Mouse (Mus musculus): Measurements from ENCODE around the gene Errfi1. TPM values are rescaled to one million over a fixed set of nuclear protein-coding genes. Genes with fewer than 3 reads are reported as not detected.
A peak's percentile ranks its signal among the peaks of the same experiment; 100 is the strongest.

The Errfi1 gene
- 32.1 and 32.8 TPM in 2 replicates for polyA plus RNA-seq (2015; fragmentation: Nextera tagmentation; extraction: Ambion mirVana)

GRCm38 (mm10) chr4:150853680-150854461 lies at the start of gene Errfi1:
TSS of gene Errfi1 (plus strand) at chr4:150853919.
- ATAC-seq (ENCODE audit: insufficient number of reproducible peaks, low FRiP score, low TSS enrichment, low read depth), result no peak
- peak within 1 kb of the TSS; percentile 91 for H3K4me3 ChIP-seq (replicated peaks)
- peak within 1 kb of the TSS; percentile 99 for H3K27ac ChIP-seq (replicated peaks)
- H3K36me3 ChIP-seq, result no peaks in the 10 kb centered on the region
- WGBS, result 51% methylated on average over 13 of the region's 13 CpGs
- peaks cover 10% of the 10 kb centered on the region for H3K4me1 ChIP-seq
- no peaks in the 10 kb centered on the region for H3K27me3 ChIP-seq
- H3K4me2 ChIP-seq (replicated peaks), result peak within 1 kb of the TSS; percentile 75
- H3K9me3 ChIP-seq (replicated peaks), result no peaks in the 10 kb centered on the region
- H3K9ac ChIP-seq, result peak within 1 kb of the TSS; percentile 98

DNA sequence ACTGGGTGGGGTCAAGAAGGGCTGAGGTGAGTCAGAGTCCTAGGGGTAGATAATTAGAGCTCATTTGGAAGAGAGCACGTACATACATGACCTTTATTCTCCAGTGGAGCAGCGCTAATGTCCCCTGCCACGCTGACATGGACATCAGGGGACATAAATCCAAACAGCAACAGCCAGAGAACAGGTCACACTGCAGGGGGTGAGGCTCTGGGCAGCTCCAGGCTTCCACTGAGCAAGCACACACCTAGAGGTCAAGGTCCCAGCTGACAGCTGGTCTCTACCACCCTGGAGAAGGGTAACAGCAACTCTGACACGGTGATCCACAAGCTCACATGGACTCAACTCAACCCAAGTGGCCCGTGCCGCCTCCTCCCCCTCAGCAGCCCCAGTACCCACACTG lies 49.5 kb upstream of the Errfi1 start:
- Histone ChIP-seq H3K4me2 (replicated peaks) (no peak overlapping the region), H3K4me1 (peaks cover 29% of the 10 kb centered on the region), H3K27ac (replicated peaks) (no peak overlapping the region), H3K4me3 (replicated peaks) (no peak overlapping the region), H3K9me3 (replicated peaks) (no peaks in the 10 kb centered on the region), H3K9ac (no peak overlapping the region), H3K36me3 (no peaks in the 10 kb centered on the region), H3K27me3 (no peaks in the 10 kb centered on the region)
- WGBS, result 81% methylated on average over 6 of the region's 6 CpGs
- ATAC-seq (ENCODE audit: insufficient number of reproducible peaks, low FRiP score, low TSS enrichment, low read depth), result no peak

DNA sequence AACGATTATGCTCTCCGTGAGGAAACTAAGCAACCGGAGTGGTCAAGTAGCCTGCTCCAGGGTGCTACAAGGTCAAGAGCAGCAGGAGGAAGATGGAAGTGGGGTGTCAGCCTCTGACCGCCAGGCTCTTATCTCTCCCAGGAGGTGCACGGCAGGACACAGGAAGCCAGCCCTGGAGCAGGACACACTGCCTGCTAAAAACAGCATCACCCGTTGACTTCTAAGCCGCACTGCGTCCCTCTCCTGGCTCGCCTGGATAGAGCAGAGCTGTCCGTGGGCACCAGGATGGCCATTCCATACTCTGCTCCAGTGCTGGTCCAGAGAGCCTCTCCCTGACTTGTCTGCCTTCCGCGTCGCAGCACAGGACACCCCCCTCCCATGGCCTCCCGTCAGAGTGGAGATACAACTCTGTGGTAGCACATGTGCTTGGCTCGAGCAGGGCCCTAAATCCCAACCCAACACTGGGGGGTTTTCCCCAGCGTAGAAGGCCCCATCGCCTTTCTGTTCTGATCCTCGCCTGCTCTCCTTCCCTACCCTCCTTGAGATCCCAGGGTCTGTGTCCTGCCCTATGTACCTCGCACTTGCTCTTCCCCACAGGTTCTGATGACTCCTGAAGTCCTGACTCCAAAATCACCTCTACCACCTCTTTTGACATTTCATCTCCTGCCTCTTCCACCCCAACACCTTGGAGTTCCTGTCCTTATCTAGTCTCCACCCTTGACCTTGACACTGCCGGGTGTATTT lies 45.8 kb upstream of the Errfi1 start:
- no peak overlapping the region for H3K27ac ChIP-seq (replicated peaks)
- no peak overlapping the region for H3K4me3 ChIP-seq (replicated peaks)
- H3K27me3 ChIP-seq, result no peaks in the 10 kb centered on the region
- no peak for ATAC-seq (ENCODE audit: insufficient number of reproducible peaks, low FRiP score, low TSS enrichment, low read depth)
- no peaks in the 10 kb centered on the region for H3K9me3 ChIP-seq (replicated peaks)
- WGBS, result 77% methylated on average over 20 of the region's 20 CpGs
- H3K4me1 ChIP-seq, result peaks cover 24% of the 10 kb centered on the region
- no peaks in the 10 kb centered on the region for H3K36me3 ChIP-seq
- H3K9ac ChIP-seq, result no peak overlapping the region
- no peak overlapping the region for H3K4me2 ChIP-seq (replicated peaks)

- Histone ChIP-seq H3K27ac (replicated peaks) (no peak overlapping the region), H3K9ac (no peak overlapping the region), H3K4me2 (replicated peaks) (no peak overlapping the region), H3K27me3 (no peaks in the 10 kb centered on the region), H3K4me3 (replicated peaks) (no peak overlapping the region), H3K9me3 (replicated peaks) (no peaks in the 10 kb centered on the region), H3K36me3 (no peaks in the 10 kb centered on the region), H3K4me1 (peaks cover 24% of the 10 kb centered on the region)
- ATAC-seq (ENCODE audit: insufficient number of reproducible peaks, low FRiP score, low TSS enrichment, low read depth), result no peak
- WGBS, result 59% methylated on average over 12 of the region's 12 CpGs
Observed at GRCm38 (mm10) chr4:150808471-150808847, 45.3 kb upstream of the Errfi1 start.

DNA sequence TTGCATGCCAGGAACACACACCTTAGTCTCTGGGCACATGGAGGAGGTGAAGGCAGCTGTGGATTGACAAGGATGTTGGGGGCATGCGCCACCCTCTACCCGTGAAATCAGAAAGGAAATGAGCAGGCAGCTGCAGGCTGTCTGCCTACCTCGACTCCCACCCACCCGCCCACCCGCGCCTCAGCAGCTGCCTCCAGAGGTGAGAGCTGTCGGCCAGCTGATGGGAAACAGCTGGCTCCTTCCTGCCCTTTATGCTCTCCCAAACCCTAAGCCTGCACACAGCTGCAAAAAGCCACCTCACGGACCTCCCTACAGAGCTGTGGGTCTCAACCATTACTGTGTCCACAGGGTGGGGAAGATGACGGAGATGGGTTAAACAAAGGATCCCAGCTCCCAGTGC lies 44.4 kb upstream of the Errfi1 start:
- H3K9ac ChIP-seq, result no peak overlapping the region
- peaks cover 24% of the 10 kb centered on the region for H3K4me1 ChIP-seq
- H3K27me3 ChIP-seq, result no peaks in the 10 kb centered on the region
- H3K4me3 ChIP-seq (replicated peaks), result no peak overlapping the region
- WGBS, result 16% methylated on average over 9 of the region's 9 CpGs
- H3K4me2 ChIP-seq (replicated peaks), result no peak overlapping the region
- no peak overlapping the region for H3K27ac ChIP-seq (replicated peaks)
- no peaks in the 10 kb centered on the region for H3K9me3 ChIP-seq (replicated peaks)
- no peaks in the 10 kb centered on the region for H3K36me3 ChIP-seq
- ATAC-seq (ENCODE audit: insufficient number of reproducible peaks, low FRiP score, low TSS enrichment, low read depth), result no peak

- no peaks in the 10 kb centered on the region for H3K27me3 ChIP-seq
- WGBS, result 83% methylated on average over 4 of the region's 4 CpGs
- ATAC-seq (ENCODE audit: insufficient number of reproducible peaks, low FRiP score, low TSS enrichment, low read depth), result no peak
- H3K9ac ChIP-seq, result no peak overlapping the region
- H3K4me2 ChIP-seq (replicated peaks), result no peak overlapping the region
- H3K4me1 ChIP-seq, result peaks cover 15% of the 10 kb centered on the region
- H3K36me3 ChIP-seq, result no peaks in the 10 kb centered on the region
- no peak overlapping the region for H3K27ac ChIP-seq (replicated peaks)
- no peaks in the 10 kb centered on the region for H3K9me3 ChIP-seq (replicated peaks)
- no peak overlapping the region for H3K4me3 ChIP-seq (replicated peaks)
Observed at GRCm38 (mm10) chr4:150815144-150815543, 38.6 kb upstream of the Errfi1 start.

DNA sequence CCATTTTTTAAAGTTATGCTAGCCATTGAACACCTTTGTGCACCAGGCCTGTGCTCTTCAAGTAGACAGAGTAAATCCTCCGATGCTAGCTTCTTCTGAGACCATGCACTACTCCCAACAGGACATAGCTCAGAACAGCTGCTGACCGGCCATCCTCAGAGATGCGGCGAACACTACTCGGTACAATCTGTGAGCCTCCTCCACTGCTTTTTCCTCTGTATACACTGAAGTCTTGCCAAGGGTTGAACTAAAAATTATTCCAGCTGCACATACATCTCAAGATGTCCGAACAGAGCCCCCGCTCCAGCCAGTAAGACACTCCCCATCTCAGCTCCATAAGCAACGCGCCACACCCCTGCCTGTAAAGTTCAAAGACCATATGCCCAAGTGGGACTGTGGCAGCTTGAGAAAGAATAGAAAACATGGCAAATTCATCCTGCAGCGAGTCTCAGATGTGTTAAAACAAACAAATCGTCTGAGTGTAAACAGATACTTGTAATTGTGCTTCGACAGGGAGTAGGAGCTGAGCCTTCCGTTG lies 37.2 kb upstream of the Errfi1 start:
- Histone ChIP-seq H3K27ac (replicated peaks) (peak overlapping the region; percentile 65; the same call in 1 of the 2 replicates), H3K4me3 (replicated peaks) (no peak overlapping the region), H3K36me3 (no peaks in the 10 kb centered on the region), H3K4me2 (replicated peaks) (no peak overlapping the region), H3K27me3 (no peaks in the 10 kb centered on the region), H3K9me3 (replicated peaks) (no peaks in the 10 kb centered on the region), H3K9ac (no peak overlapping the region), H3K4me1 (peaks cover 20% of the 10 kb centered on the region)
- no peak for ATAC-seq (ENCODE audit: insufficient number of reproducible peaks, low FRiP score, low TSS enrichment, low read depth)
- 52% methylated on average over 13 of the region's 13 CpGs for WGBS

- H3K9ac ChIP-seq, result no peak overlapping the region
- peaks cover 25% of the 10 kb centered on the region for H3K4me1 ChIP-seq
- no peak overlapping the region for H3K27ac ChIP-seq (replicated peaks)
- no peak overlapping the region for H3K4me3 ChIP-seq (replicated peaks)
- H3K27me3 ChIP-seq, result no peaks in the 10 kb centered on the region
- WGBS, result 72% methylated on average over 12 of the region's 12 CpGs
- no peak overlapping the region for H3K4me2 ChIP-seq (replicated peaks)
- no peaks in the 10 kb centered on the region for H3K36me3 ChIP-seq
- ATAC-seq (ENCODE audit: insufficient number of reproducible peaks, low FRiP score, low TSS enrichment, low read depth), result no peak
- H3K9me3 ChIP-seq (replicated peaks), result no peaks in the 10 kb centered on the region
Observed at GRCm38 (mm10) chr4:150819126-150819910, 34.4 kb upstream of the Errfi1 start.

GRCm38 (mm10) chr4:150821381-150821780 lies 32.3 kb upstream of the Errfi1 start:
- WGBS, result 51% methylated on average over 8 of the region's 8 CpGs
- no peak overlapping the region for H3K27ac ChIP-seq (replicated peaks)

GRCm38 (mm10) chr4:150822624-150823023 lies 31.1 kb upstream of the Errfi1 start:
- Histone ChIP-seq H3K4me3 (replicated peaks) (no peak overlapping the region), H3K9ac (no peak overlapping the region), H3K36me3 (no peaks in the 10 kb centered on the region), H3K27me3 (no peaks in the 10 kb centered on the region), H3K9me3 (replicated peaks) (no peaks in the 10 kb centered on the region), H3K27ac (replicated peaks) (no peak overlapping the region), H3K4me1 (peaks cover 49% of the 10 kb centered on the region), H3K4me2 (replicated peaks) (no peak overlapping the region)
- WGBS, result 82% methylated on average over 9 of the region's 9 CpGs
- no peak for ATAC-seq (ENCODE audit: insufficient number of reproducible peaks, low FRiP score, low TSS enrichment, low read depth)

More at GRCm38 (mm10) chr4:150821381-150821780, 32.3 kb upstream of the Errfi1 start:
- no peak overlapping the region for H3K9ac ChIP-seq
- no peaks in the 10 kb centered on the region for H3K36me3 ChIP-seq
- H3K4me1 ChIP-seq, result peaks cover 43% of the 10 kb centered on the region
- no peaks in the 10 kb centered on the region for H3K27me3 ChIP-seq
- H3K9me3 ChIP-seq (replicated peaks), result no peaks in the 10 kb centered on the region
- no peak for ATAC-seq (ENCODE audit: insufficient number of reproducible peaks, low FRiP score, low TSS enrichment, low read depth)
- no peak overlapping the region for H3K4me3 ChIP-seq (replicated peaks)
- H3K4me2 ChIP-seq (replicated peaks), result no peak overlapping the region

Measured in embryonic facial prominence, embryonic 15.5 days (tissue).